Mouse (Mus musculus) heart, postnatal 0 days (tissue): ENCODE results near the gene Ift52. TPM values are rescaled to one million over a fixed set of nuclear protein-coding genes. Genes with fewer than 3 reads are reported as not detected.

Experiments
- ATAC-seq: fragments of 200-750 bp; cut with Nextera tagmentation; 2 replicates; pipeline ENCODE4 v1.8.0; 2017; ENCODE audit warnings: low read depth, moderate number of reproducible peaks, moderate library complexity; ENCODE audit not compliant: insufficient read depth
- DNase-seq: peaks from one replicate; pipeline ENCODE4 v3.0.0-alpha.2; 2016; ENCODE audit warnings: low spot score
- H3K27ac ChIP-seq: fragments of 300-500 bp; sonication (generic); 2 replicates; pipeline ENCODE4 v1.5.1; 2014; ENCODE audit warnings: low read depth, mild to moderate bottlenecking
- H3K27me3 ChIP-seq: fragments of 300-500 bp; sonication (generic); 2 replicates; pipeline ENCODE4 v1.6.1; 2014; ENCODE audit warnings: low read length, mixed read lengths; ENCODE audit not compliant: control insufficient read depth, insufficient read depth
- H3K36me3 ChIP-seq: fragments of 300-500 bp; sonication (generic); replicated peaks from 2 replicates; pipeline ENCODE4 v1.6.1; 2014; ENCODE audit warnings: low read length, mixed read lengths; ENCODE audit not compliant: control insufficient read depth, insufficient read depth
- H3K4me1 ChIP-seq: fragments of 300-500 bp; sonication (generic); 2 replicates; pipeline ENCODE4 v1.6.1; 2014; ENCODE audit warnings: antibody characterized with exemption; ENCODE audit not compliant: control insufficient read depth, insufficient read depth
- H3K4me2 ChIP-seq: fragments of 300-500 bp; sonication (generic); 2 replicates; pipeline ENCODE4 v1.6.1; 2014; ENCODE audit warnings: low read depth, mild to moderate bottlenecking, low read length, moderate library complexity
- H3K4me3 ChIP-seq: fragments of 300-500 bp; sonication (generic); 2 replicates; pipeline ENCODE4 v1.5.1; 2014; ENCODE audit warnings: low read depth, low read length
- H3K9ac ChIP-seq: fragments of 300-500 bp; sonication (generic); replicated peaks from 2 replicates; pipeline ENCODE4 v1.6.1; 2014; ENCODE audit warnings: low read depth, low read length, mixed read lengths
- H3K9me3 ChIP-seq: fragments of 300-500 bp; sonication (generic); replicated peaks from 2 replicates; pipeline ENCODE4 v1.6.1; 2016; ENCODE audit warnings: low read length; ENCODE audit not compliant: control insufficient read depth
- CTCF ChIP-seq: IDR thresholded peaks from 2 replicates; pipeline ENCODE4 v1.5.1; 2016; ENCODE audit warnings: antibody characterized with exemption, control low read depth, low read depth
- EP300 ChIP-seq: IDR thresholded peaks from 2 replicates; pipeline ENCODE4 v1.6.1; 2016; ENCODE audit warnings: antibody characterized with exemption, low read depth
- WGBS: fragments of 180-500 bp; shearing (Covaris S2); extraction: QIAGEN DNeasy Blood & Tissue Kit; methylation state at CpG from one replicate; pipeline ENCODE4 v1.1.7; 2014; 5-methylcytosine and 5-hydroxymethylcytosine counted together
- polyA plus RNA-seq: library from polyadenylated mRNA; unstranded; fragments of >200 nt; fragmentation: Nextera tagmentation; extraction: Ambion mirVana; gene quantifications from 2 replicates; pipeline ENCODE4 v1.2.1, GENCODE M21; 2015
- total RNA-seq: library from RNA; depleted of rRNA; stranded (reverse); fragments of >200 nt; gene quantifications from 2 replicates; pipeline ENCODE4 v1.2.3, GENCODE M21; 2014; ENCODE audit warnings: low replicate concordance

Ift52 gene
- total and polyA plus RNA-seq, 2 experiments from 2014 or later, result 18.5 to 31.3 TPM

DNA sequence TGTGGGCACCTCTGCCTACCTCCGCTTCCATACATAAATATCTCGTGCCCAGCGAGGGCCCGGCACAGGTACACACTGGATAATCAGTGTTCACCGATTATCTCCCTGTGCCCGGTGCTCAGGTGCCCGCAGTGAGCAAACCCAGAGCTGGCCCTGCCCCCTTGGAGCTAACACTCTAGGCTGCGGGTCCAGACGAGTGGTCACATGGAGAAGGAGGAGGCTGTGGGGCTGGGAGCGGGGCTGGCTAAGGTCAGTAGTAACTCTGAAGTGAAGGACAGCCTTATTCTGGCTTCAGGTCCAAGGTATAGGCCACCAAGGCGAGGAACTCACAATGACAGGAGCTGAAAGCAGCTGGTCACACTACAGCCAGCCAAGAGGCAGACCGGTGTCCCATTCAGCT lies 57.7 kb downstream of the Ift52 start:
- no peaks in the 10 kb centered on the region for H3K4me1 ChIP-seq
- H3K36me3 ChIP-seq, result peaks cover 33% of the 10 kb centered on the region
- 87% methylated on average over 12 of the region's 12 CpGs for WGBS
- DNase-seq (no peak), ATAC-seq (no peak)
- no peak overlapping the region for H3K27ac ChIP-seq
- no peaks in the 10 kb centered on the region for H3K27me3 ChIP-seq
- no peak overlapping the region for H3K4me2 ChIP-seq
- TF ChIP-seq EP300, result no peak
- TF ChIP-seq CTCF, result no peak
- H3K9ac ChIP-seq, result no peak overlapping the region
- H3K9me3 ChIP-seq, result no peaks in the 10 kb centered on the region
- H3K4me3 ChIP-seq, result no peak overlapping the region

DNA sequence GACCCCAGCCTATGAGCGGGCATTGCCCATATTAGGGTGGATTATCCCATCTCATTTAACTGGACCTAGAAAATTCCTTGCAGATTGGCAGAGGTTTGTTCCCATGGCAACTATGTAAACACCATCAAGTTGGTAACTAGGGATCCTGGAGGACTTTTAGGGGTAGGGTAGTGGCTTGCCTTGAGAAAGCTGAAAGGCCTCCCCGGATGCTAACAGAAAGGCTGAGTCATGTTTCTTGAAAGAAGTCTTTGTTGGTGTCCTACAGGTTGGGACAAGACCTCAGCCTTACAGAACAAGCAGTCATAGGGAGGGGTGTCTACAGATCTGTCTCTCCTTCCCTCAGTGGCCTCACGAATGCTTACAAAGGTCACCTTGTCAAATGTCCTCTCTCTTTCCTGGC lies 58.1 kb downstream of the Ift52 start:
- H3K27ac ChIP-seq, result no peak overlapping the region
- H3K9me3 ChIP-seq, result no peaks in the 10 kb centered on the region
- WGBS, result 63% methylated on average over 3 of the region's 3 CpGs
- H3K36me3 ChIP-seq, result peaks cover 32% of the 10 kb centered on the region
- H3K4me2 ChIP-seq, result no peak overlapping the region
- no peak for ATAC-seq
- no peak overlapping the region for H3K4me3 ChIP-seq
- TF ChIP-seq CTCF (no peak), EP300 (no peak)
- H3K27me3 ChIP-seq, result no peaks in the 10 kb centered on the region
- H3K9ac ChIP-seq, result no peak overlapping the region
- DNase-seq, result no peak
- no peaks in the 10 kb centered on the region for H3K4me1 ChIP-seq

DNA sequence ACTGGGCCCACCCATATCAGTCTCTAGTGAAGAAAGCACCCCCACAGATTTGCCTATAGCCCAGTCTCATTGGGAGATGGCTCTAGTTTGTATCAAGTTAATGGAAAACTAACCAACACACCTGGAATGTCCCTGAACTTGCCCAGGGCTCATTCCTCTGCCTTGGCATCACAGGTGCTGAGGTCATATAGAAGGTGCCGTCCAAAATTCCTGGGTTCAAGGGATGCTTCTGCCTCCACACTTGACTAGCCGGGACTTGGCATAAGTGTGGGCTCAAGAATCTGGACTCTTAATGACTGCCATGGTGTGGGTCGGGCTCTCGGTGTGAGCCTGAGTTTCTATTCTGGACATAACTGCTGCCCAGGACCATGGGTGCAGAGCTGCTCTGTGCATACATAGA lies 61.9 kb downstream of the Ift52 start:
- DNase-seq (no peak), ATAC-seq (no peak)
- Histone ChIP-seq H3K4me3 (no peak overlapping the region), H3K36me3 (peaks cover 19% of the 10 kb centered on the region; the same call in 1 of the 2 replicates), H3K4me1 (no peaks in the 10 kb centered on the region), H3K27me3 (no peaks in the 10 kb centered on the region), H3K27ac (no peak overlapping the region), H3K4me2 (no peak overlapping the region), H3K9me3 (no peaks in the 10 kb centered on the region), H3K9ac (no peak overlapping the region)
- no peak for TF ChIP-seq EP300
- no peak for TF ChIP-seq CTCF
- WGBS, result 91% methylated on average over 4 of the region's 4 CpGs

DNA sequence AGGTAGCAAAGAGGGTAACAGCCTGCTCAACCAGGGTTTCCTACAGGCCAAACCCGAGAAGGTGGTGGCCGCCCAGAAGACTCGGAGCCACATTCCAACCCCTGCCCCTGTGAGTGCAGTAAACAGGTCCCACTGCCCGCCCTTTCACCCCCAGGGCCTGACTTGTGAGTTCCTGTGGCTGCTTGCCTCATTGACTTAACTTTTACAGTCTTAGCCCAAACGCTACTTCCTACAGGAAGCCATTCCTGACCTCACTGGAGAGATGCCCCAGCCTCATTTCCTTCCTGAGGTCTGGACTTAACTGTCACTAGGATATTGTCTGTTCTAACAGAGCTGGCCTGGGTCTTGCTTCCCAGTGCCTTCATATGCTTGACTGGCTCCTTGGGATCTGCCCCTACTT lies 65.4 kb downstream of the Ift52 start:
- H3K4me3 ChIP-seq, result no peak overlapping the region
- ATAC-seq (no peak), DNase-seq (no peak)
- no peak overlapping the region for H3K9ac ChIP-seq
- H3K9me3 ChIP-seq, result no peaks in the 10 kb centered on the region
- H3K27me3 ChIP-seq, result no peaks in the 10 kb centered on the region
- 67% methylated on average over 5 of the region's 5 CpGs for WGBS
- H3K4me1 ChIP-seq, result no peaks in the 10 kb centered on the region
- H3K36me3 ChIP-seq, result 0 out of 2 replicates have a peak, but pooled peaks cover 5% of the 10 kb centered on the region
- TF ChIP-seq CTCF (no peak), EP300 (no peak)
- H3K27ac ChIP-seq, result no peak overlapping the region
- no peak overlapping the region for H3K4me2 ChIP-seq

DNA sequence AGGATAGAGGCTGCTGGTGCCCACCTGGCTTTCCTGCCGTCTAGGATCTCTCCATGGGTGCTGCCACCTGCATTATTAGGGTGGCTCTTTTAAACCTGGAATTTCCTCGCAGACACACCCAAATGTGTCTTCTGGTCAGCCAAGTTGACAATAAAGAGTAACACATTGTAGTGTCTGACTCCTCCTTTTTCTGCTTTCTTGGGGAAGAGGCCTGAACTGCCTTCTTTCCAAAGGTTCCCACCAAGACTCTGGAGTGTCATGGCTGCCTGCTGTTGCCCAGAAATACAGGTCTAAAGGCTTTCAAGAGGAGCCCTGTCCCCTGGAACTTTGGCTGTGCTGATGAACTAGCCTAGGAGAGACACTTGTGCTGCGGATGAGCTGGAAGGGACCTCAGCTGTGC lies 67.4 kb downstream of the Ift52 start:
- WGBS, result 85% methylated on average over 3 of the region's 3 CpGs
- Histone ChIP-seq H3K27me3 (no peaks in the 10 kb centered on the region), H3K4me1 (no peaks in the 10 kb centered on the region), H3K9me3 (no peaks in the 10 kb centered on the region), H3K4me3 (no peak overlapping the region), H3K36me3 (0 out of 2 replicates have a peak, but pooled peaks cover 4% of the 10 kb centered on the region), H3K4me2 (no peak overlapping the region), H3K9ac (no peak overlapping the region), H3K27ac (no peak overlapping the region)
- TF ChIP-seq CTCF, result no peak
- no peak for TF ChIP-seq EP300
- DNase-seq, result no peak
- no peak for ATAC-seq

DNA sequence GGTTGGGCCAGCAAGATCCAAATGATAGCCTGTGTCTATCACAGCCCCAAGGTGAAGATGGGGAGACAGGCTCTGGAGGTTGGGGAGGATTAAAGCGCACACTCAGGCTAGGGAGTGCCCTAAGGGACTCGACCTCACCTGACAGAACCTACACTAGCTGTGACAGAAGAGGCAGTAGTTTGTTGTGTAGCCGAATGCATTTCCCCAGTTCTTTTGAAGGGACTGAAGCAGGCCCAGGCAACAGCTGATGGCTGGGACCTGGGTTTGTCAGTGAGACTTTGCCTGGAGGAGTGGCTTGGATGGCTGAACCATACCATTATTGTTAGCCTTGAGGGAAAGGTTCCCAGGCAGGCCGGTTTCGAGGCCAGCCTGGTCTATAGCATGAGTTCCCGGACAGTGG lies 67.9 kb downstream of the Ift52 start:
- Histone ChIP-seq H3K36me3 (no peaks in the 10 kb centered on the region), H3K4me1 (no peaks in the 10 kb centered on the region), H3K4me3 (no peak overlapping the region), H3K27me3 (no peaks in the 10 kb centered on the region), H3K4me2 (no peak overlapping the region), H3K9me3 (no peaks in the 10 kb centered on the region), H3K27ac (no peak overlapping the region), H3K9ac (no peak overlapping the region)
- ATAC-seq (no peak), DNase-seq (no peak)
- 85% methylated on average over 6 of the region's 6 CpGs for whole genome bisulfite sequencing
- no peak for TF ChIP-seq EP300
- TF ChIP-seq CTCF, result no peak
